Mouse (Mus musculus) macrophage (primary cell): ENCODE results near the gene Def8. TPM values are rescaled to one million over a fixed set of nuclear protein-coding genes. Genes with fewer than 3 reads are reported as not detected.

ENCODE experiments used
- H3K27ac ChIP-seq: fragments of 350-480 bp; formaldehyde crosslinking; 2 replicates; pipeline ENCODE4 v1.9.0; 2021
- H3K36me3 ChIP-seq: fragments of 350-480 bp; formaldehyde crosslinking; 2 replicates; pipeline ENCODE4 v1.9.0; 2021; ENCODE audit errors: inconsistent target
- H3K4me3 ChIP-seq: fragments of 350-480 bp; formaldehyde crosslinking; 2 replicates; pipeline ENCODE4 v1.9.0; 2021; ENCODE audit errors: inconsistent target
- H3K79me2 ChIP-seq: fragments of 350-480 bp; formaldehyde crosslinking; 2 replicates; pipeline ENCODE4 v1.9.0; 2021; ENCODE audit errors: inconsistent target
- WGBS: methylation state at CpG from one replicate; pipeline ENCODE4 v1.1.7; 2026; ENCODE audit warnings: inconsistent platforms; ENCODE audit not compliant: missing documents; 5-methylcytosine and 5-hydroxymethylcytosine counted together
- polyA plus RNA-seq: library from polyadenylated mRNA; stranded (reverse); fragments of 250-400 nt; gene quantifications from 3 replicates; pipeline ENCODE4 v1.2.4, GENCODE M21; 2018; ENCODE audit warnings: inconsistent platforms

Def8 gene
- polyA plus RNA-seq, 1 experiment from 2014 or later: 10.3 TPM

DNA sequence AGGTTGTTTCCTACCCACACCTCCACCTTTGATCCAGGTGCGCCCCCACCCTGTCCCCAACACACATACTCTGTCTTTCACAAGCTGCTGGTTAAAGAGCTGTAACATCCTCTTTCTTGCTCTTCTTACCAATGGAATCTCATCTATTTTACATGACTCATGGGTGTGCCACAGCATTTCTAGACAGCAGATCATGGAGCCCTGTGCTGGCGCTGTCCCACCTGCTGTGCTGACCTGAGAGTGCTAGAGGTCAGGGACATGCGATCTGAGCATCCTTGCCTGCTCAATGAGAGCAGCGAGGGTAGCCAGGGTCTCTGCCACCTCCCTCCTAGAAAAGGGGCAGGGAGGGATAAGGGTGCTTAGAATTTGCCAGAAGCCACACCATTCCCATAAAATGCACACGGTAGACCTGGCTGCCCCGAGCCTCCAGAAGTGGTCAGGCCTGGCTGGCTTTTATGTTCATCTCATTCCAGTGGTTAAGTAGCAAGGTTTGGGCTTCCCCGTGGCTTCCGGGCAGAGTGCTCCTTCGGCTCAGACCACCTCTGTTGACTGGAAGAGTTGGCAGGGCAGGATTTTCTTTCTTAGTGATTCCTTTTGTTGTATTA is 81.4 kb downstream of the Def8 start:
- Histone ChIP-seq H3K79me2 (no peaks in the 10 kb centered on the region), H3K27ac (no peak overlapping the region), H3K36me3 (peaks cover 59% of the 10 kb centered on the region), H3K4me3 (no peak overlapping the region)
- WGBS: 92% methylated on average over 9 of the region's 9 CpGs

DNA sequence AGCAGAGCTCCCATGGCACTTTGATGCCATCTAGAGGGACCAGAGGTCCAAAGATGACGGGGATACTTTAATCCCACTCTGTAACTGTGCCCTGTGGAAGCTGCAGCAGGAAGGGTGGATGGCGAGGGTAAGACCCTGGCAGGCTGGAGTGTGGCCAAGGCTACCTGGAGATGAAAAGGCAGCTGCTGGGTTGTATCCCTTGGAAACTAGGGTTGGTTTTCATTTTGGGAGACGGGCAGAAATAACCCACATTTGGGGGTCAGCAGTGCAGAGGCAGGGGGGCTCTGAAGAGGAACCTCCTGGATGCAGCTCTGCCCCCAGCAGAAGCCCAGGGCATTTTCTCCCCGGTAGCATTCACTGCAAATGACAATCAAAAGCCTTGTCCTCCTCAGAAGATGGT is 81.9 kb downstream of the Def8 start:
- Histone ChIP-seq H3K27ac (no peak overlapping the region), H3K36me3 (peaks cover 54% of the 10 kb centered on the region), H3K79me2 (no peaks in the 10 kb centered on the region), H3K4me3 (no peak overlapping the region)
- 99% methylated on average over 4 of the region's 4 CpGs for WGBS

DNA sequence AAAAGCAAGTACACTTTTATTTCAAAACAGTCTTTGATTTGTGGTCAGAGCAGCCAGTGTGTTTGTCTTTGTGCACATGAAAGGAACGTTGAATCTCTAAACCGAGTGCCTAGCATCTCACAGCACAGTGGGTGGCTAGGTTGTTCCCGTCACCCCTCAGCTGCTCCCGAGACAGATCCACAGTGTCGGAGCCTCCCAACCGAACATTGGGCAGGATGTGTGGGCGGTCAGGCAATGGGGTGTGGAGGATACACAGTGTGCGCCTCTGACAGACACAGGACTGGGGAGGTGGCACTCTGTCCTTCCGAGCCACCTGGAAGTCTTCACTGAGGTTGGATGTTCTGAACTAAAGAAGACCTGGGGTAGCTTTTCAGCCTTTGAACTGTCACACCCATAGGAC is 82.4 kb downstream of the Def8 start:
- Histone ChIP-seq H3K79me2 (no peaks in the 10 kb centered on the region), H3K36me3 (peaks cover 49% of the 10 kb centered on the region)
- WGBS: 91% methylated on average over 9 of the region's 9 CpGs

DNA sequence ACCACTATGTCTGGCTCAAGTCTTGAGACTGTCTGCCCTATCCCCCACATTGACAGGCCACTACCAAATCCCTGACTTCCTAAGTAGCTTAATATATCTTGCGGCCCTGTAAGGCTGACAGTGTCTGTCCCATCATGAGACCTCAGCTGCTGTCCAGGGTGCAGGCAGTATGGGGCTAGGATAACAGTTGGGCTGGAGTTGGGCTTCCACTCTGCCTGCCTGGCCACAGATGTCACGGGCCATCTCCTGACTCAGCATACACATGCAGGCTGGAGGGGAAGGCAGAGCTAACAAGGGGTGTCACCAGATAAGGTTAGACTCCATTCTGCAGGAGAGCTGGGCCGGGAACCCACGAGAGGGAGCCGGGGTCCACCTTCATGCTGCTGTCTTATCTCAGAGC is 83.8 kb downstream of the Def8 start:
- no peak overlapping the region for H3K4me3 ChIP-seq
- 93% methylated on average over 4 of the region's 5 CpGs for WGBS
- H3K79me2 ChIP-seq: no peaks in the 10 kb centered on the region
- H3K36me3 ChIP-seq: peaks cover 35% of the 10 kb centered on the region
- H3K27ac ChIP-seq: no peak overlapping the region

More for the DNA sequence above, 82.4 kb downstream of the Def8 start:
- H3K27ac ChIP-seq: no peak overlapping the region
- no peak overlapping the region for H3K4me3 ChIP-seq

DNA sequence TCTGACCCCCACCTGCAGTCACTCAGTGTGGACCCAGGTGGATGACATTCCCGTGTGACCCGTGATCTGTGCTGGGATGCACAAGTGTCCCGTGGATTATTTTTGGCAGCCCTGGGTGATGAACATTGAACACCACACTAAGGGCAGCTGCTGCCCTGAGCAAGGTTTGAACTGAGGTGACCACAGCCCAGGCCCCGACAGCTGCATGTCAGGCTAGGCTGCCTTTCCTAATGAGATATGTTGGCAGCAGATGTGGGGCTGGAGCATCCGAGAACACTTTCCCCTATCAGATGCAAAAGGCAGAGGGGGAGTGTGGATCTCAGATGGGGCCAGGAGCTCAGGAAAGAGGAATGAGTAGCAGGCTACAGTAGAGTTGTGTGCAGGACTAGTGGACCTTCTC is 87.5 kb downstream of the Def8 start:
- H3K79me2 ChIP-seq: no peaks in the 10 kb centered on the region
- 82% methylated on average over 5 of the region's 5 CpGs for WGBS
- no peak overlapping the region for H3K27ac ChIP-seq

More for the DNA sequence above, 87.5 kb downstream of the Def8 start:
- Histone ChIP-seq H3K36me3 (peaks cover 7% of the 10 kb centered on the region), H3K4me3 (no peak overlapping the region)

Other genes starting within 250 kb of the Def8 start
- gene Dpep1, start 237.3 kb upstream of the Def8 start, polyA plus RNA-seq: not detected in 3 replicates
- gene Chmp1a, start 210.8 kb upstream of the Def8 start, polyA plus RNA-seq: 35.0 to 103 TPM (median 101 TPM) in 3 replicates
- 0.27 to 1.4 TPM (median 0.40 TPM) in 3 replicates for gene Spata33, start 210.7 kb upstream of the Def8 start, polyA plus RNA-seq
- gene Cdk10, start 198.7 kb upstream of the Def8 start, polyA plus RNA-seq: 13.9 to 19.0 TPM (median 17.2 TPM) in 3 replicates
- 2.4 to 3.9 TPM (median 2.8 TPM) in 3 replicates for gene Spata2l, start 187.3 kb upstream of the Def8 start, polyA plus RNA-seq
- 9.8 to 12.0 TPM (median 11.1 TPM) in 3 replicates for gene Zfp276, start 169.3 kb upstream of the Def8 start, polyA plus RNA-seq
- 10.8 to 15.8 TPM (median 14.7 TPM) in 3 replicates for gene Vps9d1, start 169.2 kb upstream of the Def8 start, polyA plus RNA-seq
- gene Fanca, start 105.0 kb upstream of the Def8 start, polyA plus RNA-seq: 1.4 to 7.1 TPM (median 4.2 TPM) in 3 replicates
- not detected in 3 replicates for gene Spire2, start 90.8 kb upstream of the Def8 start, polyA plus RNA-seq
- 120 to 135 TPM (median 125 TPM) in 3 replicates for gene Tcf25, start 49.8 kb upstream of the Def8 start, polyA plus RNA-seq
- gene Mc1r, start 16.4 kb upstream of the Def8 start, polyA plus RNA-seq: not detected in 3 replicates
- 0.14 TPM in 1 of 3 replicates, not detected in the others for gene Tubb3, start 12.1 kb upstream of the Def8 start, polyA plus RNA-seq
- 17.0 to 28.3 TPM (median 19.3 TPM) in 3 replicates for gene Afg3l1, start 54.4 kb downstream of the Def8 start, polyA plus RNA-seq
- gene Dbndd1, start 91.9 kb downstream of the Def8 start, polyA plus RNA-seq: not detected in 3 replicates
- gene Gas8, start 95.3 kb downstream of the Def8 start, polyA plus RNA-seq: 16.7 to 41.8 TPM (median 18.2 TPM) in 3 replicates
- 1.3 to 2.2 TPM (median 1.3 TPM) in 3 replicates for gene Rhou, start 230.4 kb downstream of the Def8 start, polyA plus RNA-seq